Comparison of ENCODE assay signal across 8 mouse cellular contexts in genomic region chrX:73007597-73008479, GRCm38 (mm10). TPM values are rescaled to one million over a fixed set of nuclear protein-coding genes. Genes with fewer than 3 reads are reported as not detected.
A peak's percentile ranks its signal among the peaks of the same experiment; 100 is the strongest.
DNase-seq lines count a peak whose midpoint lies in the region; TF ChIP-seq lines count a peak whose summit lies in the region.

No protein-coding gene starts in this region.

- intact Hi-C loops in gastrocnemius, adult 2 months (cut with DNase I) = no loop called here

- no peaks in the 10 kb centered on the region for H3K4me1 ChIP-seq in megakaryocyte, embryonic 14.5 days

- peak; percentile 89 for TF ChIP-seq CTCF in gastrocnemius, adult 2 months (IDR thresholded peaks at IDR 0.05)

- H3K36me3 ChIP-seq in megakaryocyte, embryonic 14.5 days (replicated peaks; ENCODE audit: low read length) = no peaks in the 10 kb centered on the region

- DNase-seq in WW6 (ENCODE audit: low read depth, low spot score) = peak; percentile 55
- peak; percentile 88 to 93 for DNase-seq in cerebellum, postnatal 4 days (ENCODE audit: low spot score in 2 of 2)
- DNase-seq in gastrocnemius, adult 2 months = peak; percentile 93
- peak; percentile 79 for DNase-seq in hindlimb bud, embryonic 11.5 days (ENCODE audit: extremely low spot score, low read depth, low spot score)
- DNase-seq in left cerebral cortex, adult 8-10 months (ENCODE audit: low spot score in 2 of 2) = peak; percentile 81 to 92
- DNase-seq in right cerebral cortex, postnatal 10 days (ENCODE audit: low spot score in 2 of 2) = peak; percentile 93 to 95
- DNase-seq in urinary bladder, postnatal 25 days (ENCODE audit: low spot score) = peak; percentile 79

- peak overlapping the region; percentile 68 for H3K4me3 ChIP-seq in gastrocnemius, adult 2 months
- H3K4me3 ChIP-seq in megakaryocyte, embryonic 14.5 days (replicated peaks) = peak overlapping the region; percentile 91

- H3K27ac ChIP-seq in gastrocnemius, adult 2 months = peak overlapping the region; percentile 91

- no peaks in the 10 kb centered on the region for H3K9me3 ChIP-seq in megakaryocyte, embryonic 14.5 days

- peaks cover 39% of the 10 kb centered on the region for H3K27me3 ChIP-seq in megakaryocyte, embryonic 14.5 days (replicated peaks)

RNA-seq across cellular contexts. Expression of gene Zfp185, which starts 20.7 kb away (rescaled TPM):
- total RNA-seq in gastrocnemius, adult 2 months (2021) = 1 to 10 TPM in 1 of 2 experiments, under 1 TPM in 1; 0.82 to 2.5 TPM
- 1 to 10 TPM in 2 of 4 experiments, under 1 TPM in 2; 0.76 to 1.5 (median 1.0) TPM for total RNA-seq in left cerebral cortex, adult 8-10 months (2022)
- not detected in 2 replicates for polyA plus RNA-seq in megakaryocyte, embryonic 14.5 days (2012; ENCODE audit: insufficient read depth, low replicate concordance)

RNA-seq across cellular contexts. Expression of gene Pnma5, which starts 29.1 kb away (rescaled TPM):
- under 1 TPM in 1 of 2 experiments, not detected in 1; 0.14 TPM for total RNA-seq in gastrocnemius, adult 2 months (2021)
- under 1 TPM in 3 of 4 experiments, not detected in 1; 0.23 to 0.33 (median 0.23) TPM for total RNA-seq in left cerebral cortex, adult 8-10 months (2022)
- not detected in 2 replicates for polyA plus RNA-seq in megakaryocyte, embryonic 14.5 days (2012; ENCODE audit: insufficient read depth, low replicate concordance)

RNA-seq across cellular contexts. Expression of gene Pnma3, which starts 56.7 kb away (rescaled TPM):
- not detected for total RNA-seq in gastrocnemius, adult 2 months (2021)
- 10 to 100 TPM; 15.9 to 21.3 (median 17.6) TPM for total RNA-seq in left cerebral cortex, adult 8-10 months (2022)
- polyA plus RNA-seq in megakaryocyte, embryonic 14.5 days (2012; ENCODE audit: insufficient read depth, low replicate concordance) = not detected in 2 replicates

Comparison
In these comparisons a context has a peak if more than half of its experiments do, and no peak if none do; other contexts are left out.
1. Peak in every context shown above with its lines: DNase-seq, H3K4me3 ChIP-seq and H3K27ac ChIP-seq.
2. RNA of gene Pnma3, which starts 56.7 kb away (total RNA-seq): 15.9 to 21.3 TPM in left cerebral cortex, adult 8-10 months; not detected in gastrocnemius, adult 2 months; every median in the first group is over 10 times any median in the second.